Mouse (Mus musculus): Measurements from ENCODE around the gene Fgfr2. TPM values are rescaled to one million over a fixed set of nuclear protein-coding genes. Genes with fewer than 3 reads are reported as not detected.

Gene Fgfr2
- total RNA-seq, 2 experiments from 2014 or later = 28.8 to 29.4 TPM

- intact Hi-C loops (cut with DNase I) = loop anchor here (2.0 to 5.0 kb wide), 3 partner anchors 60 to 246 kb away; no protein-coding TSS in a partner anchor
- DNase-seq (ENCODE audit: extremely low spot score in 1 of 2, low spot score in 2 of 2) = peak in 1 of 2 experiments; percentile 57
These were observed 1156.1 kb downstream of the Fgfr2 start for GRCm38 (mm10) chr7:131966916-131967494.

DNA sequence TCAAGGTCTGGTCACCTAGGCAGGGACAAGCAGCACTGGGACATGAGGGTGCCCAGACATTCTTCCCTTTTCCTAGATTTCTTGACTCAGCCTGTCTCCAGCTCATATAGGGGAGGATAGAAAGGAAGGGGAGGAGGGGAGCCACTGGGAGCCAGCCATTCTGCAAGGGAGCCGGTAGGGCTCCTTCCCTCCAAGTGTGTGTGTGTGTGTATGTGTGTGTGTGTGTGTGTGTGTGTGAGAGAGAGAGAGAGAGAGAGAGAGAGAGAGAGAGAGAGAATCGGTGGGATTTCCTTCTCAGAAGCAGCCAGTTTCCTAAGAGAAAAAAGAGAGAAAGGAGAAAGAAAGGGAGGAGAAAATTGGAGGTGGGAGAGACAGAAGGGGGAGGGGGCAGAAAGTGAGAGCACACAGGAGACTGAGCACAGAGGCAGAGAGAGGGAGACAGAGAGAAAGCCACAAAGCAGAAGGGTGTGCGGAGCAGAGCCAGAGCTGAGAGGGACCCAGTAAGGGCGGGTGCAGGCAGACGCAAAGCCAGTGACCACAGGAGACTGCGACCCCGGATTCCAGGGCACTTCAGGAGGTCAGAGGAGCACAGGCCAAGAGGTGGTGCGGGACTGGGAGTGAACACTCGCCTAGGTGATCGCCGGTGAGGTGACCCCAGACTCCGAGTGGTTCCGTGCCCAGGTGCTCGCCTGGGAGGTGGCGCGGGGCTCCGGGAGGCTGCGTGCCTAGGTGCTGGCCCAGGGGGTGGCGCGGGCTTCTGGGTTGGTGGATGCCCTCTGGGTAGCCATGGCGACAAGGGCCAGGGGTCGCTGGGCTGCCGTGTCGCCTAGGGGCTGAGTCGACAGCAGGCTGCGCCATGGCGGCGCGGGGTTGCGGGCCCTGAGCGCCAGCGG is 1156.9 kb downstream of the Fgfr2 start, which contains the start of gene Gpr26:
Gene Gpr26, plus strand, starts transcription at position 438 of the 893 bp plus-strand sequence.
- peak; percentile 51 to 58 for DNase-seq (ENCODE audit: extremely low spot score in 1 of 2, low spot score in 2 of 2)
- intact Hi-C loops (cut with DNase I) = loop anchor here (2.0 to 5.0 kb wide), 3 partner anchors 59 to 247 kb away; no protein-coding TSS in a partner anchor

DNA sequence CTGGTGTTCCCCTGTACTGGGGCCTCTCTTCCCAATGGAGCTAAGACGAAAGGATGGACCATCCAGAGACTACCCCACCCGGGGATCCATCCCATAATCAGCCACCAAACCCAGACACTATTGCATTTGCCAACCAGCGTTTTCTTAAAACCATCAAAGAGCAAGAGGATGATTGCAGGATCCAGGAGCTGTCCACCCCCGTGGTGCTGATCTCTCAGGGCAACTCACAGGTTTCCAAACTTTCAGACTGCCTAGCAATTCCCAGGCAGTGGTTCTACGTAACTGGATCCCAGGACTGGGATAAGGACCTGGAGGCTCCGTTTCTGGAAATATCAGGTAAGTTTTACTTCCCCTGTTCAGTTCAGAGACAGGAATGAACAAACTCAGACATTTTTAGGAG is 1162.6 kb downstream of the Fgfr2 start:
- intact Hi-C loops (cut with DNase I) = no loop called here
- DNase-seq (ENCODE audit: extremely low spot score in 1 of 2, low spot score in 2 of 2) = no peak

DNA sequence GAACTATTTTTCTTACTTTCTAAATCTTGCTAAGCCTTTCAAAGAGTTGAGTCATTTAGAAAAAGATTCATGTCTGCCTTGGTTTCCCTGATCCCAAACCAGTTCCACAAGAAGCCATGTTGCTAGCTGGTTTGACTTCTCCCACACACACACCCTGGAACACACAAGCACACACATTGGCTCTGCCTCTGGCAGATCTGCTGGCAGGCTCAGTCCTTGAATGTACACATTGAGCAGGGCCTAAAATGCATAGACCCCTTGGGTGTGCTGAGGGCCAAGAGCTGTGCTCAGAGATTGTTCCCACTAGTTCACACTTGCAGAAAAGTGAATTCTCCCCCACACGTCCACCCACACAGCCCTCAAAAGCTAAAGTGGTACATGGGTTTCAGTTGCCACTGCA is 1164.4 kb downstream of the Fgfr2 start:
- intact Hi-C loops (cut with DNase I) = no loop called here
- DNase-seq (ENCODE audit: extremely low spot score in 1 of 2, low spot score in 2 of 2) = no peak

DNA sequence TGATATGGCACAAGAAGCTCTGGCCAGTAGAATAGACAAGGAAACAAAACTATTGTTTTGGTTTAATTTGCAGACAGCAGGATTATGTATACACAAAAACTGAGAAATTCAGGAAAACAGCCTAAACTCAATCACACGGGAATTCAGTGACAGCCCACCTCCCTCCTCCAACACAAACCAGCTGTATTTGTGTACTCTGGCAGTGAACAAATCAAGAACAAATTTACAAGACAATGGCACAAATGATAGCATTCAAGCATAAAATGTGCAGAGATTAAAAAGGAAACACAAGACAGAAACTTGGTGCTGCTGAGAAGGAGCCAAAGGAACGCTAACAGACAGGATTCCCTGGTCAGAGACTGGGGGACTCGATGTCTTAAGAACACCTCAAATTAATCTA is 1169.7 kb downstream of the Fgfr2 start:
- intact Hi-C loops (cut with DNase I) = no loop called here
- DNase-seq (ENCODE audit: extremely low spot score in 1 of 2, low spot score in 2 of 2) = no peak

DNA sequence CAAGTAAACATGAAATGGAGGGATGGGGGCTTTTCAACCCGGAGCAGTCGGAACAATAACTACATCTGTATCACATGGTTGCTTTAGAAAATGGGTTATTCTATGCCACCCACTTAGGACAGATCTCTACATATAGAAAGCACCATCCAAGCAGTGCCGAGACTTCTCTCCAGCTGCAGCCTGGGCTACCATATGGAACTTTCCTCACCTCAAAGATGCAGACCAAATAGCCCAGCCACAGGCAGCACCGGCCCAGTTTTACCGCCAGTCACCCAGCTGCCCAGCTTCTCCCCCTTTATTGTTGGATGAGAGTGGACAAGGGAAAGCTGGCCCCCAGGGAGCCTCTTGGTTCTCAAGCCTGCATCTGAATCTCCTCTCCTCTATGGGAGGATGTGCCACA is 1172.0 kb downstream of the Fgfr2 start:
- DNase-seq (ENCODE audit: extremely low spot score in 1 of 2, low spot score in 2 of 2) = no peak
- intact Hi-C loops (cut with DNase I) = no loop called here

- DNase-seq (ENCODE audit: extremely low spot score in 1 of 2, low spot score in 2 of 2) = no peak
- intact Hi-C loops (cut with DNase I) = no loop called here
These were observed 1185.5 kb downstream of the Fgfr2 start for GRCm38 (mm10) chr7:131937611-131938010.

DNA sequence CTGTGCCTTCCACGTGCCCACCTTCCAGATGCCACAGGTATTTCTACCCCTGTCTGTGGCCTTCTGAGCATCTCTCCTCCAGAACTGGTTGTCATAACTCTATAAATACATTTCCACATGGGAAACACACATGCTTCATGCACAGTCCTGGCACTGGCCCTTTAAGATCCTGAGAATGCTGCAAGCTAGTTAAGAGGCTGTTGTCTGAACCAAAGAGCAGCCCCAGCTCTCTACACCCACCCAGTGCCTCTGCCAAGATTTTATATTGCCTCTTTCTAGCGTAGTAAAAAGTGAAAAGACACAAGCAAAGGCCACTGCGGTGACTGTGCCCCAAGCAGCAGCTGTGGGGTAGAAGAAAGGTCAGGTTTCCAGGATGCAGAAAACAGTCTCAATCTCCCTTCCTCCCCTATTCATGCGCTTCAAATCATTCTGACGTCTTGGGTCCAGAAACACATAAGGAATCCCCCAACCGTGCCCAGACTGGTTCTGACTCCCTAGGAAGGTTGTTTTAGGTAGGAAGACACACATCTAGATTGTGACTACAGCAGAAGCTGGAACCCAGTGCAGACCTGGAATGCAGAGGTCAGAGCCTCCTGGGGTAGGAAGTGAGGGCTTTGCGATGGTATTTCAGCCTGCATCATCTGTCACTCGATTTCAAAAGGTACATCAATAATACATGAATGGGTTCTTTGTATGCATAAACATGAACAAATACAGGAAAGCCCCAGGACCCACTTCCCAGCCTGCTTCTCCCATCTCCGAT is 1195.7 kb downstream of the Fgfr2 start:
- intact Hi-C loops (cut with DNase I) = no loop called here
- no peak for DNase-seq (ENCODE audit: extremely low spot score in 1 of 2, low spot score in 2 of 2)

DNA sequence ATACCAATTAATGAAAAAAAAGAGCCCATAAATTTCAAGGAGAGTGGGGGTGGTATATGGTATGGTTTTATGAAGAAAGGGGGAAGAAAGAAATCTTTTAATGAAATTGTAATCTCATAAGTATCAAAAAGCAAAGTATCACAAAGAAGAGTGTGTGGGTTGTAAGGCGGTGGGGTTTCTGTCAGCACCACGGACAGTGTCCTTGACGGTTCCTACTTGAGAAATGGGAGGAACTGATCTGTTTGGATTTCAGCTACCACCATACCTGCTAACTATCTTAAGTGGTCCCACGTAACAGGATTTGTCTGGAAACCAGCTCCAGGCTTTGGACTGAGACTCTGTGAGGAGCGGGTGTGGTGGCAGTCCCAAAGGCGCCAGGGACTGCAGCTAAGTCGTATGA is 1205.8 kb downstream of the Fgfr2 start:
- intact Hi-C loops (cut with DNase I) = no loop called here
- DNase-seq (ENCODE audit: extremely low spot score in 1 of 2, low spot score in 2 of 2) = no peak

GRCm38 (mm10) chr7:131909611-131910010 is 1213.5 kb downstream of the Fgfr2 start:
- DNase-seq (ENCODE audit: extremely low spot score in 1 of 2, low spot score in 2 of 2) = peak; percentile 70 to 71
- intact Hi-C loops (cut with DNase I) = loop anchor here (5.0 kb wide), 2 partner anchors 58 to 398 kb away; partner anchors contain the start of gene Gpr26

- no peak for DNase-seq (ENCODE audit: extremely low spot score in 1 of 2, low spot score in 2 of 2)
- intact Hi-C loops (cut with DNase I) = loop anchor here (5.0 kb wide), 1 partner anchor 61 kb away; the partner anchor contains the start of gene Gpr26
These were observed 1216.5 kb downstream of the Fgfr2 start for GRCm38 (mm10) chr7:131906499-131907190.

GRCm38 (mm10) chr7:131899356-131899755 is 1223.8 kb downstream of the Fgfr2 start:
- DNase-seq (ENCODE audit: extremely low spot score in 1 of 2, low spot score in 2 of 2) = peak; percentile 83 to 88
- intact Hi-C loops (cut with DNase I) = loop anchor here (2.0 kb wide), 1 partner anchor 651 kb away; no protein-coding TSS in a partner anchor

GRCm38 (mm10) chr7:131897282-131897681 is 1225.9 kb downstream of the Fgfr2 start:
- intact Hi-C loops (cut with DNase I) = no loop called here
- DNase-seq (ENCODE audit: extremely low spot score in 1 of 2, low spot score in 2 of 2) = peak in 1 of 2 experiments; percentile 35

- intact Hi-C loops (cut with DNase I) = loop anchor here (2.0 to 5.0 kb wide), 2 partner anchors 341 to 450 kb away; partner anchors contain the start of gene Hmx3
- no peak for DNase-seq (ENCODE audit: extremely low spot score in 1 of 2, low spot score in 2 of 2)
These were observed 1240.3 kb downstream of the Fgfr2 start for GRCm38 (mm10) chr7:131882824-131883223.

- peak; percentile 58 to 75 for DNase-seq (ENCODE audit: extremely low spot score in 1 of 2, low spot score in 2 of 2)
- intact Hi-C loops (cut with DNase I) = loop anchor here (2.0 to 5.0 kb wide), 2 partner anchors 340 to 449 kb away; partner anchors contain the start of gene Hmx3
These were observed 1241.1 kb downstream of the Fgfr2 start for GRCm38 (mm10) chr7:131881876-131882615.

- no peak for DNase-seq (ENCODE audit: extremely low spot score in 1 of 2, low spot score in 2 of 2)
- intact Hi-C loops (cut with DNase I) = loop anchor here (5.0 kb wide), 1 partner anchor 338 kb away; the partner anchor contains the start of gene Hmx3
These were observed 1243.0 kb downstream of the Fgfr2 start for GRCm38 (mm10) chr7:131880150-131880549.

DNA sequence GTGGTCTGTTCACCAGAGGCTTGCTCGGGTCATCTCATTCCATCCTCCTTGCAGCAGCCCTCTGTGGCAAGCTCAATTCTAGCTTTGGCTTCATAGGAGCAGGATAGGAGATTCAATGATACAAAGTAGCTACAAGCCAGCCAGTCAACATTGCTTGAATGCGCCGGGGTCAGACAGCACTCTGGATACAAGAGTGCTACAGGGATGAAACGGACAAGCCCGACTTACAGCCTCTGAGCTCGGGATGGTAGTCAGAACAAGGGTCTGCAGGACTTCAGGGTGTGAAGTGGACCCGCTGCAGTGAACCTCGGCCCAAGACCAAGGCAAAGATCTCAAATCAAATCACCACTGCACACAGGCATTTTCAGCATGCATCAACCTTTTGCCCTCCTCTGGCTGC is 1244.3 kb downstream of the Fgfr2 start:
- no peak for DNase-seq (ENCODE audit: extremely low spot score in 1 of 2, low spot score in 2 of 2)

DNA sequence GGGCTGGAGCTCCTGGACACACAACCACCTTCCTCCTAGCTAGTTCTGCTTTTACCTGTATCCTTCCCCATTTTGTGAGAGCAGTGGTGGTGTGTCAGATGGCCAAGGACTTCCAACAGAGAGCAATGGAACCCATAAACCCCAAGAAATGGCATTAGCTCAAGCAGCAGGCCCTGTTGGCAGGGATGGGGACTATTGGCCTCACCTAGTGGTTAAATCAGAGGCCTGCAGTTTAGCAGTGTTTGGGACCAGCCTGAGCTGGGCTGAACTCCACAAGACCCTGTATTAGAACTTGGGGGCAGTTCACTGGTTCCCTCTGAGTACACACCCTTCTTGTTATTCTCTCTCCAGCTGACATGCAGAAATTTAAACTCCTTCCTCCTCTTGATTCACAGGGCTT is 1262.0 kb downstream of the Fgfr2 start:
- DNase-seq (ENCODE audit: extremely low spot score in 1 of 2, low spot score in 2 of 2) = no peak
- intact Hi-C loops (cut with DNase I) = no loop called here

More for the DNA sequence above, 1244.3 kb downstream of the Fgfr2 start:
- intact Hi-C loops (cut with DNase I) = no loop called here
